Mouse (Mus musculus): ENCODE data around the gene Meox2.

GRCm38 (mm10) chr12:37123763-37124162 lies 15.4 kb downstream of the Meox2 start:
- TF ChIP-seq CTCF (IDR thresholded peaks at IDR 0.05; ENCODE audit: low read depth, low read length) (no peak), POLR2A (IDR thresholded peaks at IDR 0.05; ENCODE audit: borderline replicate concordance, low read depth, low read length) (no peak)
